ENCODE assay signal across 18 mouse cellular contexts in the genomic region with DNA sequence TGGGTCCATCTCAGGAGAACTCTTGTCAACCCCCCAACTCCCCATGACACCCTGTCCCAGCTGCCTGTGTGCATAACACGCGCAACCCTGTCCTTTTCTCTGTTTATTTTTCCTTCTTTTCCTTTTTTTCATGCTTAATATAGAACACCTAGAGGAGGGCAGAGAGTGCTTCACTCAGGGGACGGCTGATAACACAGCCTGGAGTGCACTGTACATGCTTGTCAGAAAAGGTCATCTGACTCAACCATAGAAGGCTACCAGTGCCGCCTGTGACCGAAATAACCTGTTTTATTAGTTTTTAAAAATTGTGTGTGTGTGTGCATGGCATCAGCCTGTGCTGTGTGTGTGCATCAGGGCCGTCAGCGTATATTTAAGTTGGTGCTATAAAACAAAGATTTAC. TPM values are rescaled to one million over a fixed set of nuclear protein-coding genes. Genes with fewer than 3 reads are reported as not detected.
A peak's percentile ranks its signal among the peaks of the same experiment; 100 is the strongest.
DNase-seq lines count a peak whose midpoint lies in the region; TF ChIP-seq lines count a peak whose summit lies in the region.
"Had no signal": no experiment of that assay in that cellular context is flagged by ENCODE, and none has a peak within 500 bp of the region (broad histone marks: within the 10 kb centered on the region; RNA-seq: fewer than 3 reads in every experiment).

No protein-coding gene starts in this region.

- peaks cover 17% of the 10 kb centered on the region for H3K36me3 ChIP-seq in kidney, adult 2 months (ENCODE audit: control insufficient read depth, insufficient read depth, low read length)

- peak; percentile 89 for DNase-seq in heart, adult 11 months
- no peak for DNase-seq in heart, postnatal 4 days
- no peak for DNase-seq in left cerebral cortex, adult 2 months (ENCODE audit: extremely low spot score in 1 of 2, low spot score in 2 of 2)
- no peak for DNase-seq in left cerebral cortex, postnatal 10 days (ENCODE audit: extremely low spot score in 1 of 2, low spot score in 2 of 2)
- peak; percentile 7 for DNase-seq in lung, adult 2 months
- no peak for DNase-seq in cerebellum, adult 11 months
- no peak for DNase-seq in kidney, adult 2 months
- DNase-seq: gastrocnemius, adult 2 months; kidney, adult 8-10 months; kidney, postnatal 25 days; liver, embryonic 13.5 days; right cerebral cortex, postnatal 4 days had no signal

- TF ChIP-seq POLR2A in lung, adult 2 months (IDR thresholded peaks at IDR 0.05; ENCODE audit: borderline replicate concordance, extremely low read depth, low read depth, low read length), result no peak
- no peak for TF ChIP-seq POLR2A in olfactory bulb, adult 2 months (IDR thresholded peaks at IDR 0.05; ENCODE audit: insufficient read depth, low read depth, low read length)
- TF ChIP-seq POLR2A in kidney, adult 2 months (IDR thresholded peaks at IDR 0.05; ENCODE audit: low read depth, low read length), result no peak

- intact Hi-C loops in left cerebral cortex, adult 2 months (cut with DNase I), result no loop called here
- intact Hi-C loops in left cerebral cortex, postnatal 10 days (cut with DNase I), result no loop called here

- no peaks in the 10 kb centered on the region for H3K27me3 ChIP-seq in kidney, adult 2 months (replicated peaks; ENCODE audit: control insufficient read depth, insufficient read depth, low read length)
- H3K27me3 ChIP-seq: embryonic facial prominence, embryonic 12.5 days; limb, embryonic 12.5 days; liver, embryonic 13.5 days; midbrain, embryonic 13.5 days; neural tube, embryonic 15.5 days had no signal

- no peak for TF ChIP-seq CTCF in left cerebral cortex, adult 2 months (IDR thresholded peaks at IDR 0.05)
- no peak for TF ChIP-seq CTCF in lung, adult 2 months (IDR thresholded peaks at IDR 0.05; ENCODE audit: insufficient read depth, low read length)
- TF ChIP-seq CTCF in olfactory bulb, adult 2 months (IDR thresholded peaks at IDR 0.05; ENCODE audit: insufficient read depth, low read depth, low read length), result no peak
- TF ChIP-seq CTCF in kidney, adult 2 months (conservative IDR thresholded peaks at IDR 0.05; ENCODE audit: insufficient read depth, insufficient read length, low read depth, low read length), result no peak

- no peaks in the 10 kb centered on the region for H3K4me1 ChIP-seq in lung, adult 2 months (ENCODE audit: control insufficient read depth, insufficient read depth, low read length)
- peaks cover 5% of the 10 kb centered on the region for H3K4me1 ChIP-seq in olfactory bulb, adult 2 months (ENCODE audit: control insufficient read depth, insufficient read depth, low read length)
- H3K4me1 ChIP-seq in kidney, adult 2 months (ENCODE audit: control insufficient read depth, insufficient read depth, low read length), result no peaks in the 10 kb centered on the region
- H3K4me1 ChIP-seq: embryonic facial prominence, embryonic 12.5 days; limb, embryonic 12.5 days; liver, embryonic 13.5 days; midbrain, embryonic 13.5 days had no signal

- H3K27ac ChIP-seq in left cerebral cortex, adult 2 months, result peak overlapping the region; percentile 24; the same call in 1 of the 2 replicates
- peak overlapping the region; percentile 83 for H3K27ac ChIP-seq in olfactory bulb, adult 2 months (ENCODE audit: insufficient read depth, low read depth, low read length)
- no peak overlapping the region for H3K27ac ChIP-seq in kidney, adult 2 months (ENCODE audit: insufficient read depth, low read depth, low read length)
- H3K27ac ChIP-seq: embryonic facial prominence, embryonic 12.5 days; gastrocnemius, adult 2 months; hindbrain, postnatal 0 days; limb, embryonic 12.5 days; liver, embryonic 13.5 days; midbrain, embryonic 13.5 days; neural tube, embryonic 15.5 days had no signal

- H3K4me3 ChIP-seq in left cerebral cortex, adult 2 months, result no peak overlapping the region
- no peak overlapping the region for H3K4me3 ChIP-seq in lung, adult 2 months (replicated peaks; ENCODE audit: extremely low read depth, low read depth, low read length)
- H3K4me3 ChIP-seq in olfactory bulb, adult 2 months (ENCODE audit: insufficient read depth, low read depth, low read length), result no peak overlapping the region
- no peak overlapping the region for H3K4me3 ChIP-seq in kidney, adult 2 months (ENCODE audit: insufficient read depth, low read depth, low read length)
- H3K4me3 ChIP-seq: embryonic facial prominence, embryonic 12.5 days; gastrocnemius, adult 2 months; limb, embryonic 12.5 days; liver, embryonic 13.5 days; midbrain, embryonic 13.5 days; neural tube, embryonic 15.5 days had no signal

- 63% methylated on average over 7 of the region's 7 CpGs for WGBS in lung, adult 2 months
- WGBS in olfactory bulb, adult 2 months, result 54% methylated on average over 7 of the region's 7 CpGs
- WGBS in kidney, adult 2 months, result 87% methylated on average over 7 of the region's 7 CpGs

RNA-seq across cellular contexts. Expression of gene Oxct1, which starts 37.8 kb away (rescaled TPM):
- 100 to 1,000 TPM; 230 to 249 TPM for total RNA-seq in heart, postnatal 4 days (2021)
- total RNA-seq in left cerebral cortex, adult 2 months (2021), result 100 to 1,000 TPM; 279 to 316 TPM
- 100 to 1,000 TPM; 655 to 665 TPM for total RNA-seq in left cerebral cortex, postnatal 10 days (2021)
- 26.6 and 31.6 TPM in 2 replicates for polyA plus RNA-seq in lung, adult 2 months (2012; rRNA removed)
- 209 TPM in 1 of 2 replicates, not detected in the other for polyA plus RNA-seq in olfactory bulb, adult 2 months (2012; ENCODE audit: insufficient read depth, insufficient read length, low replicate concordance, missing spikeins)
- polyA plus RNA-seq in kidney, adult 2 months (2012; rRNA removed), result 401 and 425 TPM in 2 replicates

Comparison
In these comparisons a context has a peak if more than half of its experiments do, and no peak if none do; other contexts are left out.
1. DNase-seq: peak in heart, adult 11 months (single experiment) and lung, adult 2 months (single experiment); none in heart, postnatal 4 days (single experiment), left cerebral cortex, adult 2 months (0 of 2), left cerebral cortex, postnatal 10 days (0 of 2), cerebellum, adult 11 months (single experiment) and kidney, adult 2 months (single experiment).